Mouse (Mus musculus) intestine, embryonic 16.5 days (tissue): ENCODE results near the gene Chrna9. TPM values are rescaled to one million over a fixed set of nuclear protein-coding genes. Genes with fewer than 3 reads are reported as not detected.

Experiments used
- ATAC-seq: fragments of 200-750 bp; cut with Nextera tagmentation; 2 replicates; pipeline ENCODE4 v1.8.0; 2017; ENCODE audit warnings: moderate TSS enrichment, moderate library complexity
- H3K27ac ChIP-seq: fragments of 300-500 bp; sonication (generic); 2 replicates; pipeline ENCODE4 v1.5.1; 2014; ENCODE audit warnings: mild to moderate bottlenecking, low read length
- H3K27me3 ChIP-seq: fragments of 300-500 bp; sonication (generic); replicated peaks from 2 replicates; pipeline ENCODE4 v1.6.1; 2014; ENCODE audit warnings: low read length, control low read depth, mixed read lengths; ENCODE audit not compliant: control insufficient read depth, insufficient read depth
- H3K36me3 ChIP-seq: fragments of 300-500 bp; sonication (generic); 2 replicates; pipeline ENCODE4 v1.6.1; 2014; ENCODE audit warnings: low read length, control low read depth; ENCODE audit not compliant: control insufficient read depth, insufficient read depth
- H3K4me1 ChIP-seq: fragments of 300-500 bp; sonication (generic); 2 replicates; pipeline ENCODE4 v1.6.1; 2014; ENCODE audit warnings: low read length, control low read depth, mixed read lengths; ENCODE audit not compliant: control insufficient read depth, insufficient read depth
- H3K4me2 ChIP-seq: fragments of 300-500 bp; sonication (generic); 2 replicates; pipeline ENCODE4 v1.6.1; 2014; ENCODE audit warnings: low read depth, low read length, control low read depth
- H3K4me3 ChIP-seq: fragments of 300-500 bp; sonication (generic); 2 replicates; pipeline ENCODE4 v1.5.1; 2014; ENCODE audit warnings: mild to moderate bottlenecking, low read length
- H3K9ac ChIP-seq: fragments of 300-500 bp; sonication (generic); 2 replicates; pipeline ENCODE4 v1.6.1; 2014; ENCODE audit warnings: low read depth, low read length
- H3K9me3 ChIP-seq: fragments of 300-500 bp; sonication (generic); 2 replicates; pipeline ENCODE4 v1.6.1; 2016; ENCODE audit warnings: low read length, control low read depth; ENCODE audit not compliant: control insufficient read depth
- WGBS: fragments of 180-500 bp; shearing (Covaris S2); extraction: QIAGEN DNeasy Blood & Tissue Kit; methylation state at CpG from one replicate; pipeline ENCODE4 v1.1.7; 2014; 5-methylcytosine and 5-hydroxymethylcytosine counted together
- polyA plus RNA-seq: library from polyadenylated mRNA; unstranded; fragments of >200 nt; fragmentation: Nextera tagmentation; extraction: Ambion mirVana; gene quantifications from 2 replicates; pipeline ENCODE4 v1.2.1, GENCODE M21; 2015

The Chrna9 gene
- polyA plus RNA-seq, result not detected in 2 replicates

GRCm38 (mm10) chr5:65934783-65935182 is at the start of gene Chrna9:
Chrna9 (plus strand) TSS chr5:65934921.
- Histone ChIP-seq H3K9ac (no peak within 1 kb of the TSS), H3K36me3 (no peaks in the 10 kb centered on the region), H3K27me3 (no peaks in the 10 kb centered on the region), H3K27ac (no peak within 1 kb of the TSS), H3K4me1 (no peaks in the 10 kb centered on the region), H3K4me2 (no peak within 1 kb of the TSS), H3K4me3 (no peak within 1 kb of the TSS), H3K9me3 (no peaks in the 10 kb centered on the region)
- 91% methylated on average over 5 of the region's 5 CpGs for WGBS
- ATAC-seq, result no peak

- Histone ChIP-seq H3K9ac (no peak overlapping the region), H3K4me3 (no peak overlapping the region), H3K4me2 (no peak overlapping the region), H3K9me3 (no peaks in the 10 kb centered on the region), H3K27ac (no peak overlapping the region), H3K4me1 (peaks cover 4% of the 10 kb centered on the region; the same call in 1 of the 2 replicates), H3K27me3 (no peaks in the 10 kb centered on the region), H3K36me3 (no peaks in the 10 kb centered on the region)
- ATAC-seq, result no peak
- WGBS, result 84% methylated on average over 15 of the region's 15 CpGs
Measured at GRCm38 (mm10) chr5:65885699-65886443, 48.9 kb upstream of the Chrna9 start.

- Histone ChIP-seq H3K9me3 (no peaks in the 10 kb centered on the region), H3K27ac (no peak overlapping the region), H3K9ac (no peak overlapping the region), H3K4me1 (peaks cover 4% of the 10 kb centered on the region; the same call in 1 of the 2 replicates), H3K4me3 (no peak overlapping the region), H3K4me2 (no peak overlapping the region), H3K27me3 (no peaks in the 10 kb centered on the region), H3K36me3 (no peaks in the 10 kb centered on the region)
- 86% methylated on average over 5 of the region's 5 CpGs for WGBS
- no peak for ATAC-seq
Measured at GRCm38 (mm10) chr5:65888102-65888501, 46.6 kb upstream of the Chrna9 start.

- peak; percentile 84 for ATAC-seq
- Histone ChIP-seq H3K9ac (no peak overlapping the region; the same call in 1 of the 2 replicates), H3K27ac (peak overlapping the region; percentile 47; the same call in 1 of the 2 replicates), H3K4me3 (no peak overlapping the region), H3K4me1 (peaks cover 4% of the 10 kb centered on the region; the same call in 1 of the 2 replicates), H3K36me3 (no peaks in the 10 kb centered on the region), H3K9me3 (no peaks in the 10 kb centered on the region), H3K27me3 (no peaks in the 10 kb centered on the region), H3K4me2 (no peak overlapping the region)
- 62% methylated on average over 5 of the region's 5 CpGs for WGBS
Measured at GRCm38 (mm10) chr5:65888998-65889397, 45.7 kb upstream of the Chrna9 start.

- peaks cover 4% of the 10 kb centered on the region; the same call in 1 of the 2 replicates for H3K4me1 ChIP-seq
- WGBS, result 86% methylated on average over 14 of the region's 14 CpGs
- H3K27ac ChIP-seq, result no peak overlapping the region
- no peaks in the 10 kb centered on the region for H3K27me3 ChIP-seq
- H3K4me2 ChIP-seq, result no peak overlapping the region
- no peak for ATAC-seq
- no peaks in the 10 kb centered on the region for H3K9me3 ChIP-seq
- no peak overlapping the region for H3K4me3 ChIP-seq
- no peaks in the 10 kb centered on the region for H3K36me3 ChIP-seq
- H3K9ac ChIP-seq, result no peak overlapping the region
Measured at GRCm38 (mm10) chr5:65891251-65891826, 43.4 kb upstream of the Chrna9 start.

GRCm38 (mm10) chr5:65895121-65895692 is 39.5 kb upstream of the Chrna9 start:
- WGBS, result 82% methylated on average over 6 of the region's 6 CpGs
- H3K9ac ChIP-seq, result no peak overlapping the region
- H3K4me1 ChIP-seq, result no peaks in the 10 kb centered on the region
- H3K36me3 ChIP-seq, result no peaks in the 10 kb centered on the region
- no peak overlapping the region for H3K27ac ChIP-seq
- no peak overlapping the region for H3K4me3 ChIP-seq
- H3K27me3 ChIP-seq, result no peaks in the 10 kb centered on the region
- no peak overlapping the region for H3K4me2 ChIP-seq
- no peaks in the 10 kb centered on the region for H3K9me3 ChIP-seq
- ATAC-seq, result no peak

- Histone ChIP-seq H3K27ac (no peak overlapping the region), H3K9ac (no peak overlapping the region), H3K36me3 (no peaks in the 10 kb centered on the region), H3K4me2 (no peak overlapping the region), H3K9me3 (no peaks in the 10 kb centered on the region), H3K4me1 (no peaks in the 10 kb centered on the region), H3K4me3 (no peak overlapping the region), H3K27me3 (no peaks in the 10 kb centered on the region)
- no peak for ATAC-seq
- WGBS, result 81% methylated on average over 7 of the region's 7 CpGs
Measured at GRCm38 (mm10) chr5:65895764-65896163, 39.0 kb upstream of the Chrna9 start.

GRCm38 (mm10) chr5:65897731-65898130 is 37.0 kb upstream of the Chrna9 start:
- ATAC-seq, result no peak
- Histone ChIP-seq H3K4me3 (no peak overlapping the region), H3K4me2 (no peak overlapping the region), H3K9ac (no peak overlapping the region), H3K4me1 (no peaks in the 10 kb centered on the region), H3K36me3 (no peaks in the 10 kb centered on the region), H3K27ac (no peak overlapping the region), H3K9me3 (no peaks in the 10 kb centered on the region), H3K27me3 (no peaks in the 10 kb centered on the region)
- 92% methylated on average over 2 of the region's 2 CpGs for WGBS

GRCm38 (mm10) chr5:65898683-65899082 is 36.0 kb upstream of the Chrna9 start:
- H3K36me3 ChIP-seq, result no peaks in the 10 kb centered on the region
- H3K4me3 ChIP-seq, result no peak overlapping the region
- 79% methylated on average over 3 of the region's 3 CpGs for WGBS
- H3K4me1 ChIP-seq, result no peaks in the 10 kb centered on the region
- 0 out of 2 replicates have a peak, but pooled peaks cover 5% of the 10 kb centered on the region for H3K9me3 ChIP-seq
- H3K27ac ChIP-seq, result no peak overlapping the region
- ATAC-seq, result no peak
- H3K4me2 ChIP-seq, result no peak overlapping the region
- no peaks in the 10 kb centered on the region for H3K27me3 ChIP-seq
- no peak overlapping the region for H3K9ac ChIP-seq
